26 mouse cellular contexts compared by ENCODE assay signal in the genomic region with DNA sequence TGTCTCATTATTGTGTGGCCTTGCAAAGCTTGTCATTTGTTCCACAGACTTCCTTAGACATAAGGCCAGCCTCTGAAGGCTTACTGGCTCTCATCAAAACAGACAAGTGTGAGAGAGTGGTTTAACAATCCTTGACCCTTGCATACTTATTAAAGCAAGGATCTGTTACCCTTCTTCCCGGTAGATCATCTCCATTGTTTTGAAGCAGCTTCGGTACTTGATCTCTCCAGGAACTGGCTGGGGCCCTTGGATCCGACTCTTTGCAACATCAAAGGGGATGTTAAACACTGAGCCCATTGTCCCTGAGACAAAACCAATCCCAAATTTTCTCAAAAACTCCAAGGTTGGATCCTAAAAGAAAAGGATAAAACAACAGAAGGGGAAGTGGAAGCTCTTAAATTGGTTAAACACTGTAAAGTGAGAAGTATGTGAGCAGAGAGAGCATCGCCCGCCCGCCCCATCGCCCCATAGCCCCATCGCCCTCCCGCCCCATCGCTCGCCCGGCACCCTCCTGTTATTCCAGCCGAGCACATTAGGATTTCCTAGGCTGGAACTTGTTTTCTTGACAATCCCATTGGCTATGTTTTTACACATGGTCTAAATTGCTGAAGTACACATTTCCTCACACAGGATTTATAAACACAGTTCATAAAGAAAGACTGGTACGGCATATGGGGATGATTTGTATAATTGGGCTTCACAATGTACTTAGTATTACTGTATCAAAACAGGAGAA. TPM values are rescaled to one million over a fixed set of nuclear protein-coding genes. Genes with fewer than 3 reads are reported as not detected.
A peak's percentile ranks its signal among the peaks of the same experiment; 100 is the strongest.
DNase-seq lines count a peak whose midpoint lies in the region; ATAC-seq lines count a peak whose summit lies in the region.
"Had no signal": no experiment of that assay in that cellular context is flagged by ENCODE, and none has a peak within 500 bp of the region (broad histone marks: within the 10 kb centered on the region; RNA-seq: fewer than 3 reads in every experiment).

No protein-coding gene starts in this region.

- WGBS in forebrain, embryonic 15.5 days: 14% methylated on average over 14 of the region's 14 CpGs
- 9% methylated on average over 14 of the region's 14 CpGs for WGBS in forebrain, embryonic 16.5 days
- WGBS in limb, embryonic 11.5 days: 5% methylated on average over 14 of the region's 14 CpGs
- WGBS in intestine, embryonic 16.5 days: 33% methylated on average over 14 of the region's 14 CpGs

- no peaks in the 10 kb centered on the region for H3K36me3 ChIP-seq in forebrain, embryonic 15.5 days
- H3K36me3 ChIP-seq in forebrain, embryonic 16.5 days (ENCODE audit: control insufficient read depth, insufficient read depth): no peaks in the 10 kb centered on the region
- H3K36me3 ChIP-seq in limb, embryonic 11.5 days (ENCODE audit: control insufficient read depth, insufficient read depth, low read length): no peaks in the 10 kb centered on the region
- no peaks in the 10 kb centered on the region for H3K36me3 ChIP-seq in intestine, embryonic 16.5 days (ENCODE audit: control insufficient read depth, insufficient read depth, low read length)
- H3K36me3 ChIP-seq: heart, embryonic 15.5 days; hindbrain, embryonic 12.5 days; intestine, embryonic 15.5 days; liver, embryonic 12.5 days; lung, embryonic 15.5 days had no signal

- no peak overlapping the region for H3K9ac ChIP-seq in forebrain, embryonic 15.5 days (replicated peaks)
- H3K9ac ChIP-seq in forebrain, embryonic 16.5 days (replicated peaks; ENCODE audit: low read depth, low read length): no peak overlapping the region
- H3K9ac ChIP-seq in limb, embryonic 11.5 days (ENCODE audit: low read length): no peak overlapping the region
- H3K9ac ChIP-seq in intestine, embryonic 16.5 days (ENCODE audit: low read depth, low read length): no peak overlapping the region
- H3K9ac ChIP-seq: heart, embryonic 15.5 days; hindbrain, embryonic 12.5 days; intestine, embryonic 15.5 days; liver, embryonic 12.5 days; lung, embryonic 15.5 days had no signal

- H3K4me2 ChIP-seq in forebrain, embryonic 15.5 days (replicated peaks): no peak overlapping the region
- H3K4me2 ChIP-seq in forebrain, embryonic 16.5 days (ENCODE audit: low read length): no peak overlapping the region
- H3K4me2 ChIP-seq in limb, embryonic 11.5 days (ENCODE audit: low read depth, severe bottlenecking): no peak overlapping the region; the same call in 1 of the 2 replicates
- no peak overlapping the region for H3K4me2 ChIP-seq in intestine, embryonic 16.5 days (ENCODE audit: low read depth, low read length)
- H3K4me2 ChIP-seq: heart, embryonic 15.5 days; hindbrain, embryonic 12.5 days; intestine, embryonic 15.5 days; liver, embryonic 12.5 days; lung, embryonic 15.5 days had no signal

- DNase-seq in ES-CJ7 (ENCODE audit: low read depth, low spot score): peak; percentile 30
- peak; percentile 42 for DNase-seq in embryo, embryonic 9.5 days (ENCODE audit: extremely low spot score)
- no peak for DNase-seq in limb, embryonic 11.5 days (ENCODE audit: low spot score)
- DNase-seq in left cerebral cortex, adult 9 months (ENCODE audit: low spot score in 2 of 2): no peak
- DNase-seq in heart, adult 18-20 months: no peak
- DNase-seq: cerebellum, adult 8-10 months; gastrocnemius, postnatal 10 days; heart, adult 2 months; kidney, postnatal 10 days had no signal

- ATAC-seq in forebrain, embryonic 15.5 days (replicated peaks): 0 out of 2 replicates have a peak, but pooled peaks have one; percentile 26
- ATAC-seq in forebrain, embryonic 16.5 days: no peak
- ATAC-seq in limb, embryonic 11.5 days (ENCODE audit: insufficient number of reproducible peaks, low FRiP score, low TSS enrichment, low read depth): peak; percentile 77
- ATAC-seq in intestine, embryonic 16.5 days: no peak
- ATAC-seq: intestine, embryonic 15.5 days; liver, embryonic 12.5 days; midbrain, embryonic 16.5 days had no signal

- no peaks in the 10 kb centered on the region for H3K9me3 ChIP-seq in forebrain, embryonic 15.5 days
- H3K9me3 ChIP-seq in forebrain, embryonic 16.5 days (ENCODE audit: control insufficient read depth, low read length): no peaks in the 10 kb centered on the region
- H3K9me3 ChIP-seq in limb, embryonic 11.5 days (ENCODE audit: control insufficient read depth, low read length): no peaks in the 10 kb centered on the region
- H3K9me3 ChIP-seq in intestine, embryonic 16.5 days (ENCODE audit: control insufficient read depth, low read length): no peaks in the 10 kb centered on the region
- H3K9me3 ChIP-seq: heart, embryonic 15.5 days; hindbrain, embryonic 12.5 days; intestine, embryonic 15.5 days; liver, embryonic 12.5 days; lung, embryonic 15.5 days had no signal

- no peak overlapping the region for H3K27ac ChIP-seq in forebrain, embryonic 15.5 days (replicated peaks)
- H3K27ac ChIP-seq in forebrain, embryonic 16.5 days (ENCODE audit: low read length): no peak overlapping the region
- H3K27ac ChIP-seq in limb, embryonic 11.5 days (replicated peaks; ENCODE audit: low read depth, low read length): no peak overlapping the region
- H3K27ac ChIP-seq in intestine, embryonic 16.5 days (ENCODE audit: low read length): no peak overlapping the region
- H3K27ac ChIP-seq: heart, adult 2 months; heart, embryonic 15.5 days; hindbrain, embryonic 12.5 days; intestine, embryonic 15.5 days; liver, embryonic 12.5 days; lung, embryonic 15.5 days; macrophage had no signal

- H3K4me3 ChIP-seq in forebrain, embryonic 15.5 days: no peak overlapping the region
- H3K4me3 ChIP-seq in forebrain, embryonic 16.5 days (replicated peaks; ENCODE audit: low read length): no peak overlapping the region
- no peak overlapping the region for H3K4me3 ChIP-seq in limb, embryonic 11.5 days (ENCODE audit: low read depth, low read length)
- no peak overlapping the region for H3K4me3 ChIP-seq in intestine, embryonic 16.5 days (ENCODE audit: low read length)
- H3K4me3 ChIP-seq: heart, adult 2 months; heart, embryonic 15.5 days; hindbrain, embryonic 12.5 days; intestine, embryonic 15.5 days; liver, embryonic 12.5 days; lung, embryonic 15.5 days had no signal

- peaks cover 14% of the 10 kb centered on the region for H3K27me3 ChIP-seq in forebrain, embryonic 15.5 days
- H3K27me3 ChIP-seq in forebrain, embryonic 16.5 days (replicated peaks; ENCODE audit: control insufficient read depth, insufficient read depth, low read length): peaks cover 20% of the 10 kb centered on the region
- H3K27me3 ChIP-seq in limb, embryonic 11.5 days (ENCODE audit: control insufficient read depth, insufficient read depth, low read length): 0 out of 2 replicates have a peak, but pooled peaks cover 2% of the 10 kb centered on the region
- no peaks in the 10 kb centered on the region for H3K27me3 ChIP-seq in intestine, embryonic 16.5 days (replicated peaks; ENCODE audit: control insufficient read depth, insufficient read depth, low read length)
- H3K27me3 ChIP-seq: CH12.LX; intestine, embryonic 15.5 days; lung, embryonic 15.5 days had no signal

- H3K4me1 ChIP-seq in forebrain, embryonic 15.5 days: no peaks in the 10 kb centered on the region
- no peaks in the 10 kb centered on the region for H3K4me1 ChIP-seq in forebrain, embryonic 16.5 days (replicated peaks; ENCODE audit: control insufficient read depth, insufficient read depth, low read length)
- 0 out of 2 replicates have a peak, but pooled peaks cover 9% of the 10 kb centered on the region for H3K4me1 ChIP-seq in limb, embryonic 11.5 days (ENCODE audit: control insufficient read depth, insufficient read depth, low read length)
- no peaks in the 10 kb centered on the region for H3K4me1 ChIP-seq in intestine, embryonic 16.5 days (ENCODE audit: control insufficient read depth, insufficient read depth, low read length)
- H3K4me1 ChIP-seq: heart, embryonic 15.5 days; intestine, embryonic 15.5 days; liver, embryonic 12.5 days; lung, embryonic 15.5 days had no signal

RNA-seq across cellular contexts. Expression of gene Pax9, which starts 26.6 kb away (rescaled TPM):
- polyA plus RNA-seq in forebrain, embryonic 15.5 days (2015; fragmentation: Nextera tagmentation; extraction: Ambion mirVana): not detected in 2 replicates
- 0.07 TPM in 1 of 2 replicates, not detected in the other for polyA plus RNA-seq in forebrain, embryonic 16.5 days (2015; fragmentation: Nextera tagmentation; extraction: Ambion mirVana)
- polyA plus RNA-seq in limb, embryonic 11.5 days (2014; fragmentation: Nextera tagmentation; extraction: Ambion mirVana): 3.1 and 3.8 TPM in 2 replicates
- not detected in 2 replicates for polyA plus RNA-seq in intestine, embryonic 16.5 days (2015; fragmentation: Nextera tagmentation; extraction: Ambion mirVana)
- total RNA-seq in heart, adult 18-20 months (2021): under 1 TPM; 0.07 to 0.64 TPM
- total RNA-seq: adrenal gland, postnatal 4 days; CH12.LX; common myeloid progenitor, adult 5-6 weeks; layer of hippocampus, adult 8-10 months; left cerebral cortex, adult 18-20 months had no signal
- polyA plus RNA-seq: frontal cortex, adult 2 months; intestine, embryonic 15.5 days; macrophage; midbrain, embryonic 16.5 days; urinary bladder, adult 2 months had no signal

Comparison
In these comparisons a context has a peak if more than half of its experiments do, and no peak if none do; other contexts are left out.
1. ATAC-seq: peak in forebrain, embryonic 15.5 days (single experiment) and limb, embryonic 11.5 days (single experiment); none in forebrain, embryonic 16.5 days (single experiment) and intestine, embryonic 16.5 days (single experiment).
2. DNase-seq: peak in ES-CJ7 (single experiment) and embryo, embryonic 9.5 days (single experiment); none in limb, embryonic 11.5 days (single experiment), left cerebral cortex, adult 9 months (0 of 2) and heart, adult 18-20 months (0 of 2).